Mouse (Mus musculus) adrenal gland, postnatal 36 days (tissue): ENCODE data around the gene Zfp691. TPM values are rescaled to one million over a fixed set of nuclear protein-coding genes. Genes with fewer than 3 reads are reported as not detected.

Experiments used
- DNase-seq, 2 experiments: peaks; one replicate each; pipeline ENCODE4 v3.0.0; 2021; ENCODE audit warnings: mixed read lengths in 1 of 2
- microRNA-seq: library from miRNA; unstranded; fragments of <30 nt; microRNA quantifications from one replicate; pipeline ENCODE4 v1.2.0, GENCODE M21; 2021
- total RNA-seq, 2 experiments: library from RNA; stranded (reverse); gene quantifications; 2 replicates each; pipeline ENCODE4 v1.2.3; 2021

Zfp691 gene
- total RNA-seq, 2 experiments from 2014 or later, result 11.5 to 12.4 TPM

DNA sequence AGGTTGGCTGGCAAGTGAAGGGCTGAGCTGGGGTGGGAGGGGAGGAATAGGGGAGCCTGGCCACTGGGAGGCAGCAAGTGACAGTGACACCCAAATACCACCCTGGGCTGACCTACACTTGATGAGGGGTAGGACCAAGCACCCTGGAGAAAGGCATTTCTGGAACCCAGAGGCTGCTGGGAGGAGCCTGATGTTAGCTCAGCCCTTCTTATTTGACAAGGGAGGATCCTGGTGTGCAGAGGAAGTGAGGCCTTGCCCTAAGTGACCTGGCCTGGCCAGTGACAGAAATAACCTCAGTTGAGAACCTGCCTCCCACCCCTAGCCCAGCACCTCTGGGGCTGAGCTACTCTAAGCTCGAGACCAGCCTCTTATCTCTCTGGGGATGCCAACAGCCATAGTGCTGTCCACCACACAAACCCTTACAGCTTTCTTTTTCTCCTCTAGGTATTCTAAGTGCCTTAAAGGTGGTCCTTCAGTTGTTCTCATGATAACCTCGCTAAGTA is 49.2 kb downstream of the Zfp691 start:
- DNase-seq, result no peak

DNA sequence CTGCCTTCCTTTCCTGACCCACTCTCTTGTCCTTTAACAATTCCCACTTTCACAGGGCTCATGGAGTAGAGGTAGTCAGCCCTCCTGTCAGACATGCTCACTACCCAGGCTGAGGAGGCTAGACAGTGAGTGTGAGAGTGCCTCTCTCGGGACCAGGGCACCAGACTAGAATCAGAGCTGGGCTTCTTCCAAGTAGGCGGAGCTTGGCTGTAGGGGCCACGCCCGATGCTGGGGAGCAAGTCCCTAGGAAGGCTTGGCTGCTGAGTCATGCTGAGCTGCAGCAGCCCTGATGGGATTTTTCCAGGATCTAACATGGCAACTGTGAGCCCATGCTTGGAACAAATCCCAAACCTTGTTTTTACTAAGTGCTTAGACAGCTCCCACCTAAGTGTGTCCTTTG is 52.7 kb downstream of the Zfp691 start:
- peak; percentile 95 to 96 for DNase-seq

DNA sequence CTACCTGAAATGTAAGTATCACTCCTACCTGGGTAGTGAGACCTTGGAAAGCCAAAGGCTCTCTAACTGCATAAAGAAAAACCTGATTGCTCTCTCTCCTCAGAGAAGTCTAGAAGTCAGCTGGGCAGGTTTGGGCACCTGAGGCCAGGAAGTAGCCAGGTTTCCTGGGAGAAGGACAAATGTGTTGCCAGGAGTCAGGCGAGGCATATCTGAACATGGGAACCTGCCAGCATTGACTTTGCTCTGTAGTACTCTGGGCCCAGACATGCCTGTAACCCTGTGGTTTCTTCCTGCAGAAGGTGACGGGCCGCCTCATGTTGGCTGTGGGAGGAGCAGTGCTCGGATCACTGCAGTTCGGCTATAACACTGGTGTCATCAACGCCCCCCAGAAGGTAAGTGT is 53.9 kb downstream of the Zfp691 start:
- DNase-seq, result no peak

Small RNAs within 50 kb of the gene (microRNA-seq; reads per million reads assigned to microRNA genes)
- not detected for gene Mir1957a

Other genes with a start within 250 kb of the Zfp691 start
- not detected for gene Olfr1328, start 235.6 kb downstream of the Zfp691 start, total RNA-seq
- under 1 TPM in 1 of 2 experiments, not detected in 1; 0.53 TPM for gene Lao1, start 212.6 kb downstream of the Zfp691 start, total RNA-seq
- gene Slc2a1, start 65.5 kb downstream of the Zfp691 start, total RNA-seq, result 10 to 100 TPM; 19.8 to 20.2 TPM
- gene Ermap, start 15.8 kb upstream of the Zfp691 start, total RNA-seq, result under 1 TPM in 1 of 2 experiments, not detected in 1; 0.10 TPM
- 10 to 100 TPM; 17.1 to 19.2 TPM for gene Svbp, start 21.1 kb upstream of the Zfp691 start, total RNA-seq
- gene Tmem269, start 44.0 kb upstream of the Zfp691 start, total RNA-seq, result not detected
- gene AU022252, start 58.5 kb upstream of the Zfp691 start, total RNA-seq, result 10 to 100 TPM; 25.8 to 26.6 TPM
- 10 to 100 TPM; 27.4 to 30.5 TPM for gene P3h1, start 58.7 kb upstream of the Zfp691 start, total RNA-seq
- gene Cldn19, start 81.2 kb upstream of the Zfp691 start, total RNA-seq, result under 1 TPM in 1 of 2 experiments, not detected in 1; 0.13 TPM
- gene Ybx1, start 120.4 kb upstream of the Zfp691 start, total RNA-seq, result 100 to 1,000 TPM; 639 to 803 TPM
- gene Ppih, start 146.4 kb upstream of the Zfp691 start, total RNA-seq, result 10 to 100 TPM; 20.0 to 20.3 TPM
- gene Ccdc30, start 241.3 kb upstream of the Zfp691 start, total RNA-seq, result 10 to 100 TPM; 14.5 to 16.9 TPM
- gene Ppcs, start 248.2 kb upstream of the Zfp691 start, total RNA-seq, result 10 to 100 TPM; 38.0 to 41.7 TPM
- gene Zmynd12, start 248.6 kb upstream of the Zfp691 start, total RNA-seq, result 1 to 10 TPM; 3.1 to 4.0 TPM